Mouse (Mus musculus): ENCODE results near the gene Dhrs7b.

Dhrs7b gene

GRCm38 (mm10) chr11:60895915-60896314, 65.5 kb downstream of the Dhrs7b start:
- DNase-seq (ENCODE audit: low read depth, low spot score) = no peak

DNA sequence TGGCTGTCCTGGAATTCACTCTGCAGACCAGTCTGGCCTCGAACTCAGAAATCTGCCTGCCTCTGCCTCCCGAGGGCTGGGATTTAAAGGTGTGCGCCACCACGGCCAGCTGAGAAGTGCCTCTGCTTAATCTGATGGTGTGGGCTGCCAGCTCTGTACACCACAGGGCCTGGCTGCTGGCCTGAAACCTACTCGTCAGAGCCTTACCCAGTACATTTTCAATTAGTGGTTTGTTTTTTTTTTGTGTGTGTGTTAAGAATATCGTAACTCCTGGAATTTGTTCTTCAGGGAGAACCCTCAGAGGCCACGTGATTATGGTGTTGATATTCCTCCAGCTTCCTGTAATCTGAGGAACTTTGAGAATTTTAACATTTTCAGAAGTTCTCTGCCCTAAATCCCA, 71.6 kb downstream of the Dhrs7b start:
- no peak for DNase-seq (ENCODE audit: low read depth, low spot score)

- DNase-seq (ENCODE audit: low read depth, low spot score) = no peak
Observed at GRCm38 (mm10) chr11:60902486-60902885, 72.1 kb downstream of the Dhrs7b start.

- DNase-seq (ENCODE audit: low read depth, low spot score) = no peak
Observed at GRCm38 (mm10) chr11:60903661-60904061, 73.2 kb downstream of the Dhrs7b start.

- DNase-seq (ENCODE audit: low read depth, low spot score) = no peak
Observed at GRCm38 (mm10) chr11:60905407-60906120, 75.1 kb downstream of the Dhrs7b start.

DNA sequence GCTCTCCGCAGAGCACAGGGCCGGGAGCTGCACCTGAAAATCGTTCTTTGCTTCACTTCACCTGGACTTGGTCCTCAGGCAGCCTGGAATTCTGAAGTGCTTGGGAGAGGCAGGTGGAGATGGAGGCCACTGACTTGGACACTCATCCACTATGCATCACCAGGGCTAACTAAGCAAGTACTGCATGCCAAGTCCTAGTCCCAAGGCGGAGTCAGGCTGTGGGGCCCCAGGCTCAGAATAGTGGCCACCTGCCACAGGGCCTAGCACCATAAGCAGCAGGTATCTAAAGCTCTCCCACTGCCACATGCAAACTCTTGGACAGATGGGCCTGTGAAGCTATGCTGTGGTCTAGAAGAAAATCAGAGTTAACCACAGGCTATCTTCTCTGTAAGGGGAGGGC, 76.0 kb downstream of the Dhrs7b start:
- DNase-seq (ENCODE audit: low read depth, low spot score) = no peak

DNA sequence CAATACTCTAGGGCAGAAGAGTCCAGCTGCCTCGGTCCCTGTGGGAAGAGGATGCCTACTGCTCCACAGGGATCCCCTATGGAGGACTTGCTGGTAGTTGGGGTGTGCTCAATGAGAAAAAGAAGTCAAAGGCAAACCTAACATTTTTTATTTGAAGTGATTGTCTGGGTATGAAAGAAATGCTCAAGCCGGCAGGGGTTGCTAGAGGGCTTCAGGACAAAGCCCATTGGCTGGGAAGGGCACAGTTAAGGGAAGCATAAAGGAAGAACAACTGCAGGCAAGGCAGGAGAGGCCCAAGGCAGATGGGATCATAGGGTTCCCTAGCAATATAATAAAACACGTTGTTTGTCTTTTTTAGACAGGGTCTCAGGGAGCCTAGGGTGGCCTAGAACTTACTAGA, 77.6 kb downstream of the Dhrs7b start:
- no peak for DNase-seq (ENCODE audit: low read depth, low spot score)

- no peak for DNase-seq (ENCODE audit: low read depth, low spot score)
Observed at GRCm38 (mm10) chr11:60909626-60910025, 79.2 kb downstream of the Dhrs7b start.

Measured in retina, adult 2 months (tissue).